Mouse (Mus musculus): ENCODE data around the gene Zfp37. TPM values are rescaled to one million over a fixed set of nuclear protein-coding genes. Genes with fewer than 3 reads are reported as not detected.
"Not testable (repeated sequence)": the region's sequence is repeated elsewhere in the genome, so short reads cannot be mapped to it uniquely, and the experiment has no call there.

Gene Zfp37
- total RNA-seq (2015; ENCODE audit: low replicate concordance) (not detected in 2 replicates), total RNA-seq (2017; ENCODE audit: low replicate concordance) (not detected in 2 replicates)

DNA sequence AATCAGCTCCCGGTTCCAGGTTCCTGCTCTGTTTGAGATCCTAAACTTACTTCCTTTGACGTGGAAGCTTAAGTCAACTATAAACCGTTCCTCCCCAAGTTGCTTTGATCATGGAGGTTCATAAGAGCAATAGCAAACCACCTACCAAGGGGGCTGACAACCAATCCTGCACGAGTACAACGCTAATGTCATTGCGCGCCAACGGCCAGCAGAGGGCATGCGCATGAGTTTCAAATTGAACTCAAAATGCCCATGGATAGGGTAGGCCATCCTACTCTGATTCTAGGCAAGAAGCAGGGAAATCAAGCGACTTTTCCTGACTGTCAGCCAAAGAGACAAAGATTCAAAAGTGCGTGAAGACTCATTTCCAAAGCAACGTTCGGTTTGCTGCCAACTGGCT lies at the start of gene Zfp37:
Gene Zfp37 (minus strand): TSS at position 279 of the 400 bp plus-strand sequence.
- ATAC-seq (replicated peaks; ENCODE audit: low FRiP score, poor library complexity, severe bottlenecking), result no peak

DNA sequence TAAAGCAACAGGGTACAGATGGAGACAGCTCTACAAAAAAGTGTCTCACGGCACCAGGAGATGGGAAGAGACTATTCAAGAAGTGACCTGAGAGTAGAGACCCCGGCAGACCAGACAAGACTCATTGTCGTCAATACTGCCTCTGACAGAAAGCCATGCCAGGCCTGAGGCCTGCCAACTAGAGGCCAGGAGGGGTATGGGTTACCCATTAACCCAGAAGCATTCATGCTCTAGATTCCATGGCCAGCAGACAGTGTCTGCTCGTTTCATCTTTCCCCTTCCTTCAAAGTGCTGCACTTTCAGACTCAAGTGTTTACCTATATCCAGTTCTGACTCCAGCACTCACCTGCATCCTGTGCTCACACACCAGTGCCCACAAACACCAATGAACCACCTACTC lies 47.2 kb upstream of the Zfp37 start:
- ATAC-seq (replicated peaks; ENCODE audit: low FRiP score, poor library complexity, severe bottlenecking), result no peak

DNA sequence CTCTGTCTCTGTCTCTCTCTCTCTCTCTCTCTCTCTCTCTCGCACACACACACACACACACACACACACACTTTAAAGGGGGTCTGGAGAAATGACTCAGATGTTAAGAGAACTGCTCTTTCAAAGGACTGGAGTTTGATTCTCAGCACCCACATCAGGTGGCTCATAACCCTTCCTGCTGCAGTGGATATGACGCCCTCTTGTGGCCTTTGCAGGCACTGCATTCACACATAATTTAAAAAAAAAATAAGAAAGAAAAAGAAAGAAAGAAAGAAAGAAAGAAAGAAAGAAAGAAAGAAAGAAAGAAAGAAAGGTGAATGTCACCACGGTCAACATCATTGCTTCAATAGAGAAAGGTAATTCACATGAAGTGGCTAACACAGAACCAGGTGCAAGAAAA lies 46.4 kb upstream of the Zfp37 start:
- no peak for ATAC-seq (replicated peaks; ENCODE audit: low FRiP score, poor library complexity, severe bottlenecking)

DNA sequence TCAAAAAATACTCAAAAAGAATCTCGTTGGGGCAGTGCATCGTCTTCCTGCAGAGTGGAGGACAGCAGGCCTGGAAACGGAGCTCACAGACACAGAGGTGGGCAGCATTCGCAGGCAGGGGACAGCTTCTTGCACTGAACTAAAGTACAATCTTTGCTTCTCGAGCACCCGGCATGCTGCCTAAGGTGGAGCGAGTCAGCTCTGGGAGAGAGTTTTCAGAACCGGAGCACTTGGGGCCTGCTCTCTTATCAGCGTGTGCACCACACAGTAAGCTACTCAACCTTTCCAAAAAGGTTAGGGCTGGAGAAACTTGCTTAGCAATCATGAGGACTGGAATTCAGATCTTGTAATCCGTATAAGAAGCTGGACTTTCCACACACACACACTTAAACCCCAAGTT lies 45.8 kb upstream of the Zfp37 start:
- no peak for ATAC-seq (replicated peaks; ENCODE audit: low FRiP score, poor library complexity, severe bottlenecking)

GRCm38 (mm10) chr4:62274841-62275536 lies 44.1 kb upstream of the Zfp37 start:
- ATAC-seq (replicated peaks; ENCODE audit: low FRiP score, poor library complexity, severe bottlenecking), result no peak

DNA sequence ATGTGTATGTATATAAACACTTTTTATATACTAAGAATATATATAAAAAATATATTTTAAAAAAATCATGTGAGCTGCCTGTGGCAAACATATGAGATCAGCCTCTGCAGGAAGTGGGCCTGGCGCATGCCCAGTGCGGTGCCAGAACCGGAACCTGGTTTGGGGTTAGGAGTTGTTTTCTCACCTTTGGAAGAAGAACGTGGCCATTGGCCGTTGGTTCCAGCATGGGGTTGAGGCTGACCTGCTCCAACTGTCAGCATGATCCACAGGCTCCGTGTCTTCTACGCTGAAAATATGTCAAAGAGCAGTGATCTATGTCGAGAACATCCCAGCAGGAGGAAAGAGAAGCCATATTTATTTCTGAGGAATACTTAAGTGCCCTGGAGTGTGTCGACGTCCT lies 43.1 kb upstream of the Zfp37 start:
- ATAC-seq (replicated peaks; ENCODE audit: low FRiP score, poor library complexity, severe bottlenecking), result no peak

DNA sequence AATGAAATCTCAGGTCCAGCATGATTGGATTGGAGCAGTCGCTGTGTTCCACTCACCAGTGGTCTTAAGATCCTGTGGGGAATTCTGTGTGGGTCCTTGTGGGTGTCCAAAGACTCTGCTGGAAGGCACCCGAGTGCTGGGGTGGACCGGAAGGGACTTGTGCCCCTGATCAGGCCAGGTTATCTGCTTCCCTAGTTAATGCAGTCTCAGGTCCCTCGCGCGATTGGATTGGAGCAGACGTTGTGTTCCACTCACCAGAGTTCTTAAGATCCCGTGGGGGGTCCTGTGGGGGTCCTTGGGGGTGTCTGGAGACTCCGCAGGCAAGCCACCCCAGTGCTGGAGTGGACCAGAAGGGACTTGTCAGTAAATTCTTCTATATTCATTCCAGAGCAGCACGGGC lies 41.8 kb upstream of the Zfp37 start:
- no peak for ATAC-seq (replicated peaks; ENCODE audit: low FRiP score, poor library complexity, severe bottlenecking)

- ATAC-seq (replicated peaks; ENCODE audit: low FRiP score, poor library complexity, severe bottlenecking), result no peak
Measured at GRCm38 (mm10) chr4:62267101-62267500, 36.3 kb upstream of the Zfp37 start.

GRCm38 (mm10) chr4:62266016-62266415 lies 35.2 kb upstream of the Zfp37 start:
- not testable (repeated sequence) for ATAC-seq (replicated peaks; ENCODE audit: low FRiP score, poor library complexity, severe bottlenecking)

DNA sequence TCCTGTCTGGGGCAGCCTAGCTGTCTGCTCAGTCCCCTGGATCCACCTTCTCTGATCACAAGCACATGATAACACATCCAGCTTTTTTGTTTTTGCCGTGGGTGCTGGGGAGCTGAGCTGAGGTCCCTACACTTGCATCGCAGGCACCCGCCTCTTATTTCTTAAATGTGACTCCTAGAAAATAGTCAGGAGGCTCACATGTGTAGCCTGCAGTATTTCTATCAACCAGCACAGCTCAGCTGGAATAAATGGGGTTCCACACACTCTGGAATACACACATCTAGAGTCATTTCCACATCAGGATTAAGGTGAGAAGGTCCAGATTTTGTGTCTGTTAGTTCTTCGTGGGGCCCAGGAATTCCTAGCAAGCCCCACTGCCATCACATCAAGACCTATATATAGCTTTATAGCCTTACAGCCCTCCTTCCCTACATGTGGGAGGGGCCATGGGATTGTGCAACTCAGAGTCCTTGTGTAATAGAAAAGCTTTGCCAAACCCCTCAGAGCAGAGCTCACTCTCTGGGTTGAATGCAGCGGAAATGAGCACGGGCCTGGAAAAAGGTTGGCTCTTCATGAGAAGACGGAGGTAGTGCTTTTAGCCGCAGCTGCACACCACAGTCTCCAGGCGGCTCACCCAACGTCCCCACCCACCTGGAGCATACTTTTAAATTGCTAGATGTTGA lies 34.4 kb upstream of the Zfp37 start:
- ATAC-seq (replicated peaks; ENCODE audit: low FRiP score, poor library complexity, severe bottlenecking), result no peak

- ATAC-seq (replicated peaks; ENCODE audit: low FRiP score, poor library complexity, severe bottlenecking), result no peak
Measured at GRCm38 (mm10) chr4:62263133-62263844, 32.4 kb upstream of the Zfp37 start.

DNA sequence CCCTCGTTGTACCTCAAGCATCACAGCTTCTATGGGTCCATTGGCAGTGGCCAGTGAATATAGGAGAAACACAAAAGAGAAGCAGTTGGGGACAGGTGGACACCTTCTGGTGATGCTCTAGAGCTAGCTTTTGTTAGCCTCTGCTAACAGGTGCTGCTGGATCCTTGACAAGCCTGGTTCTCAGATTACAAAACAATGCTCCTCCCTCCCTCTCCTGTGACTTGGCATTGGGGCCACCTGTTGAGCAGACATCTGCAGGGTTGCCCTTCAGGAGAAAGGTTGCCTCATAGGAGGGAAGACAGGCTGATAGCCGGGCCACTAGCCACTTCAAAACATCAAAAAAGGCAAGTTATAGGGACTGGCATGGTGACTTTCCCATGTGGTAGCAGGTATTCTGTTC lies 31.4 kb upstream of the Zfp37 start, which contains the start of gene Slc31a2:
Gene Slc31a2 (plus strand): TSS at position 287 of the 400 bp plus-strand sequence.
- ATAC-seq (replicated peaks; ENCODE audit: low FRiP score, poor library complexity, severe bottlenecking), result no peak

GRCm38 (mm10) chr4:62256931-62257330 lies 26.1 kb upstream of the Zfp37 start:
- no peak for ATAC-seq (replicated peaks; ENCODE audit: low FRiP score, poor library complexity, severe bottlenecking)

GRCm38 (mm10) chr4:62254551-62254950 lies 23.7 kb upstream of the Zfp37 start:
- ATAC-seq (replicated peaks; ENCODE audit: low FRiP score, poor library complexity, severe bottlenecking), result no peak

DNA sequence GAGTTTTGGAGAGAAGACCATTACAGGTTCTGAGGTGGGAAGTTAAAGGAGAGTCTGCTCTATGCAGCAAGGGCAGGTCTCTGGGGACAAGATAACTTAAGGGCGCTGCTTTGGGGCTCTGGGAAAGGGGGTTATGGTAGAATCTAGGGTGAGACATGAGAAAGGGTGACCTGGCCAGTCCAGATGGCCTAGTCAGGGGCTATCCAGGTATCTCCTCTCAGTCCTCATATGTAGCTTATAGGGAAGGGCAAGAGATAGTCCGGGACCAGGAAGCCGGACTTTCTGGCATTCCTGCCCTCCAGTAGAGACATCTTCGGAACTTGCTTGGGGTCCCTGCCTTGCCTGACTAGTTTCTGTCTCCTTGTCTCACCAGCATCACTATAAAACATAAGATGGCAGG lies 20.9 kb upstream of the Zfp37 start:
- ATAC-seq (replicated peaks; ENCODE audit: low FRiP score, poor library complexity, severe bottlenecking), result no peak

DNA sequence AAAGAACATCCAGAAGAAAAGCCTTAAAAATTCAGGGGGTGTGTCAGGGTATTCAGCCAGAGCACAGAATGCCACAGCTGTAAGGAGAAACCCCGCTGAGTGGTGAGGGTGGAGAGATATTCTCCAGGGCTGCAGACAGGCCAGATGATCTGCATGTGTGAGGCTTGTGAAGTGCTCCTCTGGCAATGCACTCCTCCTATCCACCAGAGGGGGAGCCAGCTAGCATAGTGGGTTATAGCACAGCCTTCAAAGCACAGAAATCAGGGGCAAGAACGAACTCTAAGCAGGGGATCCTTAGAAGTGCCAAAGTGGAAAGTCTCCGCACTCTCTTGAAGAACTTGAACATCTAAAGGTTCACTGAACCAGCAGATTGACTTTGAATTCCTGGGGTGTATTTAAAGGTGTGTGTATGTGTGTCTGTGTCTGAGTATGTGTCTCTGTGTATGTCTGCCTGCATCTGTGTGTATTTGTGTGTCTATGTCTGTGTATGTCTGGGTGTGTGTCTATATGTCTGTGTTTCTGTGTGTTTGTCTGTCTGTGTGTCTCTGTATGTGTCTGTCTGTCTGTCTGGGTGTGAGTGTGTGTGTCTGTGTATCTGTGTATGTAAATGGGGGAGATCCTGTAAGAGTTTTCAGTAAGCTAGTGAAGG lies 20.2 kb upstream of the Zfp37 start:
- ATAC-seq (replicated peaks; ENCODE audit: low FRiP score, poor library complexity, severe bottlenecking), result no peak

DNA sequence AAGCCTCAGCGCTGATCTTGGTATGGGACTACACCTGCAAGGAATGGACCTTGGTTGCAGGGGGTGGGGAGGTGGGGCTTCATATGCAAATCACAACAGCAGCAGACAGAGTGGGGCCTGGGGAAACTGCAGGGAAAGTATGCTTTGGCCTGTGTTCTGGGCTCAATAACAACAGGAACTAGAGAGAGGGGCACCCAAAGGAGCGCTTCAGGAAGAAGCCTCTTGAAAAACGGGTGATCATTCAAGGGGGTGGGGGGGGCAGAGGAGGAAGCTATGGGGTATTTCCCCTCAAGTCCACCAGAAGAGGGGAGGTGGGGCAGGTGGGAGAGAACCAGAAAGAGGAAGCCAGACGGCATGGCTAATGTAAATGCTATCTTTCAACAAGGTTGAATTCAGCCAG lies 17.5 kb upstream of the Zfp37 start:
- ATAC-seq (replicated peaks; ENCODE audit: low FRiP score, poor library complexity, severe bottlenecking), result no peak

GRCm38 (mm10) chr4:62240586-62240985 lies 9.7 kb upstream of the Zfp37 start:
- ATAC-seq (replicated peaks; ENCODE audit: low FRiP score, poor library complexity, severe bottlenecking), result no peak

DNA sequence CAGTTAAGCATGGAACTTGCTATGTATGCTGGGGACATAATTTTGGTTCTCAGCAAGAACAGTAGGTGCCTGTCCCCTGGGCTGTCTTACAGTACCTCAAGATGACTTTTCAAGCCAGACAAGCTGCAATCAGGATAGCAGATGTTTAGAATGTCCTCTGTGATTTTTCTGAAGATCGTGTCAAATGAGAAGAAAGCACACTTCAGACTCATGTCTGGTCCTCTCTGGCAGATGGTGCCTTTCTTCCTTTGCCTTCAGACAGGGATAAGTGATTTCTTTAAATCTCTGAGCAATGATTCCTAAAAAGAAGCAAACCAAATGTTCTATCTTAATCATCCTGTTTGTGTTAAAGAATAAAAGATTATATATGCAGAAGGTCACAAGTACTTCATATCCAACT lies 694 bp downstream of the Zfp37 start:
- no peak for ATAC-seq (replicated peaks; ENCODE audit: low FRiP score, poor library complexity, severe bottlenecking)

DNA sequence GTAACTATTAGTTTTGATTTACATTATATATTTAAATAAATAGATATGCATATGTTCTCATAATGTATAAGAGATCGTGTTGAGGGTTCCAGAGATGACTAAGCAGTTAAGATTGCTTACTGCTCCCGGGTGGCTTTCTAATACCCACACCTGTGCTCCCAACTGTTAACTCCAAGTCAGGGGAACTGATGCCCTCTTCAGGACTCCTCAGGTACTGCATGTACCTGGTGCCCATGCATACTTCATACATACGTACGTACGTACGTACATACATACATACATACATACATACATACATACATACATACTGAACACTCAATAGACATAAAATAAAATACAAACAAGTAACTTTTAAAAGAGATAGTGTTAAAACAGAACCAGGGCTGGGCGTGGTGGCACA lies 1.4 kb downstream of the Zfp37 start:
- ATAC-seq (replicated peaks; ENCODE audit: low FRiP score, poor library complexity, severe bottlenecking), result no peak

Measured in erythroblast, adult 5-6 weeks (primary cell).